Mouse (Mus musculus) liver, postnatal 0 days (tissue): ENCODE measurements around the gene Calml3.

Experiments used
- CTCF ChIP-seq: sonication (generic); IDR thresholded peaks from 2 replicates; pipeline ENCODE4 v1.5.1; 2016; ENCODE audit warnings: antibody characterized with exemption, low read depth
- EP300 ChIP-seq: IDR thresholded peaks from 2 replicates; pipeline ENCODE4 v1.6.1; 2016; ENCODE audit warnings: antibody characterized with exemption, low read depth, mild to moderate bottlenecking

DNA sequence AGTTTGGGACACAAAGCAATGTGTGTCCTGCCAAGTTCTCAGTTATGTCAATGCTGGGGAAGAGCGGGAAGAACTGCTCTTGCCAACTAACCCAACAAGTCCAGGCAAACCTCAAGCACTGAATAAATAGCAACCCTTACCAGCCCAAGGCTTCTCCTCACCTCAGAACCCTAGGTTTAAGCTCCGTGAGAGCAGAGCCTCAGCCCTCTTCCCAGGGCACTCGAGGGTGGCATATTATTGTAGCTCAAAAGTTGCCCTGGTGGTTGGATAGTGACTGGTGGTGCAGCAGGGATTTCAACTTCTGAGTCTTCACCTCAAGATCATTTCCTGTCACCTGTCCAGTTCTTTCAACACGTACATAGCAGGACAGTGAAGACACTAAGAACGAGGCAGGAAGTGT, 27.4 kb upstream of the Calml3 start:
- TF ChIP-seq CTCF (no peak), EP300 (no peak)
